Mouse (Mus musculus) midbrain, embryonic 13.5 days (tissue): Measurements from ENCODE around the gene Vps36. TPM values are rescaled to one million over a fixed set of nuclear protein-coding genes. Genes with fewer than 3 reads are reported as not detected.

Source experiments
- ATAC-seq: fragments of 200-750 bp; cut with Nextera tagmentation; 2 replicates; pipeline ENCODE4 v1.8.0; 2017; ENCODE audit warnings: mild to moderate bottlenecking, moderate TSS enrichment, moderate library complexity
- H3K27ac ChIP-seq: fragments of 300-500 bp; sonication (generic); 2 replicates; pipeline ENCODE4 v1.5.1; 2015; ENCODE audit warnings: inconsistent platforms, mild to moderate bottlenecking, moderate library complexity
- H3K27me3 ChIP-seq: fragments of 300-500 bp; sonication (generic); 2 replicates; pipeline ENCODE4 v1.6.1; 2015; ENCODE audit warnings: mild to moderate bottlenecking, inconsistent platforms
- H3K36me3 ChIP-seq: fragments of 300-500 bp; sonication (generic); 2 replicates; pipeline ENCODE4 v1.6.1; 2015; ENCODE audit warnings: mild to moderate bottlenecking, inconsistent platforms
- H3K4me1 ChIP-seq: fragments of 300-500 bp; sonication (generic); replicated peaks from 2 replicates; pipeline ENCODE4 v1.6.1; 2015; ENCODE audit warnings: inconsistent platforms
- H3K4me2 ChIP-seq: fragments of 300-500 bp; sonication (generic); replicated peaks from 2 replicates; pipeline ENCODE4 v1.6.1; 2015; ENCODE audit warnings: moderate library complexity, mild to moderate bottlenecking, inconsistent platforms
- H3K4me3 ChIP-seq: fragments of 300-500 bp; sonication (generic); replicated peaks from 2 replicates; pipeline ENCODE4 v1.5.1; 2015; ENCODE audit warnings: mild to moderate bottlenecking, inconsistent platforms
- H3K9ac ChIP-seq: fragments of 300-500 bp; sonication (generic); replicated peaks from 2 replicates; pipeline ENCODE4 v1.6.1; 2015; ENCODE audit warnings: mild to moderate bottlenecking, inconsistent platforms
- H3K9me3 ChIP-seq: fragments of 300-500 bp; sonication (generic); 2 replicates; pipeline ENCODE4 v1.6.1; 2016; ENCODE audit warnings: mild to moderate bottlenecking, inconsistent platforms
- WGBS: fragments of 180-500 bp; shearing (Covaris S2); methylation state at CpG from one replicate; pipeline ENCODE4 v1.1.7; 2015; 5-methylcytosine and 5-hydroxymethylcytosine counted together
- polyA plus RNA-seq: library from polyadenylated mRNA; unstranded; fragments of >200 nt; fragmentation: Nextera tagmentation; extraction: Ambion mirVana; gene quantifications from 2 replicates; pipeline ENCODE4 v1.2.1, GENCODE M21; 2015

Gene Vps36
- 39.9 and 43.2 TPM in 2 replicates for polyA plus RNA-seq

DNA sequence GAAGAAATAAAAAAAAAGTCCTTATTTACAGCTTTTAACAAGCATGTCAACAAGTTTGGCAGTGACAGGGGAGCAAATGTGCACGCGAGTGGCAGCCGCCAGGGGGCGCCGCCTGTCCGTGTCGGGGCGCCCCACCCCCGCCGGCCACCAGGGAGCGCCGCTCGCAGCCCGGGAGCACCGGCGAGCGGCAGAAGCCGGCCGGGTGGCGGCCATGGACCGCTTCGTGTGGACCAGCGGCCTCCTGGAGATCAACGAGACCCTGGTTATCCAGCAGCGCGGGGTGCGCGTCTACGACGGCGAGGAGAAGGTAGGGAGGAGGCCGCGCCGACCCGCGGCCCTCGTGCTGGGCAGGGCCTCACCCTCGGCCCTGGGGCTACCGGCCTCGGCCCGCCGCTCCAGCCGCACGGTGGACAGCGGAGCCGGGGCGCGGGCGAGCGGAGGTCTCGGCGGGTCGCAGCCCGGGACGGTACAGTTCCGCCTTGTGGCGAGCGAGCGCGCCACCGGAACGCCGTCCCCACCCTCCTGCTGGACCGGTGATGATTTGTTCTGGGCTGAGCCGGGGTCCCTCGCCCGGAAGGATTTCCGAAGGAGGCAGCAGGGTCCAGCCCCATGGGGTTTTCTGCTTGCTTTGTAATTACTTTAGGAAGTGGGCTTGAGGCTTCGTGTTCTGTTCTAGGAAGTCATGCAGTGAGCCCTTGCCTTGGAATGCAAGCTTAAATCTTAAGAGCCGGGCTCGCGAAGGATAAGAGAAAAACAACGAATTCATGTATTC, at the start of gene Vps36:
Gene Vps36 (plus strand): TSS at position 150 of the 772 bp plus-strand sequence.
- Histone ChIP-seq H3K4me1 (peaks cover 15% of the 10 kb centered on the region), H3K27ac (peak within 1 kb of the TSS; percentile 96), H3K9ac (peak within 1 kb of the TSS; percentile 83), H3K27me3 (no peaks in the 10 kb centered on the region), H3K4me2 (peak within 1 kb of the TSS; percentile 75), H3K36me3 (0 out of 2 replicates have a peak, but pooled peaks cover 1% of the 10 kb centered on the region), H3K4me3 (peak within 1 kb of the TSS; percentile 60), H3K9me3 (no peaks in the 10 kb centered on the region)
- WGBS, result under 1% methylated on average over 73 of the region's 73 CpGs
- peak; percentile 97 for ATAC-seq

DNA sequence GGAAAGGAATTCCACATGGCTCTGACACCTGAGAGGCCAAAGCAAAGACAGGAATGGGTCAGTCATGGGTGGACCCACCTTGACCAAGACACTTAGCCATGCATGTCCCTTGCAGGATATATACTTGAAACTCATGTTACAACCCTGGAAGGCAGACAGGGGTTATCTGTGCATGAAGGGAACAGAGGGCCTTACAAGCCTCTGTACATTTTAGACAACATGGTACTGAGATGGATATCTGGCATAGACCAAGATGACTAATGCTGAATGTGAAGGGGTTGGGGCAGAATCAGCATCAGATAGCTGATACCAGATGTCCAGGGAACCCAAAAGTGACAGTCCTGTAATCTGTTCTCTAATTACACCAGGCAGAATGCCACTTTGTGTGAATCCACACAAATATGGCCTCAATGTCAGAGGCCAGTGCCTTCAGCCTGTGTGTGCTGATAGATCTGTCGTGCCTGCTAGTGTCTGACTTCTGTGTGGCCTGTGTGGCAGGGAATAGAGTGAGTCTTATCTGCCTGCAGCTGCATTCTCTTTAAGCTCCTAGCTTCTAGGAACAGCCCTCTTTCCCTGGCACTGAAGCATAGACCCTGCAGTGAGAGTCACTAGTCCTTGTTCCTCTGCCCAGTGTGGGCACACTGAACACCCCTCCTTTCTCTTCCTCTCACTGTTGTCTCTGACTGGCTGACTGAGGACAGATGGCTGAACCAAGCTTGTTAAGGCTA, 48.7 kb upstream of the Vps36 start:
- ATAC-seq, result no peak
- peaks cover 31% of the 10 kb centered on the region for H3K36me3 ChIP-seq
- H3K27me3 ChIP-seq, result no peaks in the 10 kb centered on the region
- WGBS, result 85% methylated on average over 1 of the region's 1 CpGs
- no peak overlapping the region for H3K4me2 ChIP-seq
- no peak overlapping the region for H3K4me3 ChIP-seq
- H3K4me1 ChIP-seq, result no peaks in the 10 kb centered on the region
- no peaks in the 10 kb centered on the region for H3K9me3 ChIP-seq
- H3K9ac ChIP-seq, result no peak overlapping the region
- no peak overlapping the region for H3K27ac ChIP-seq

DNA sequence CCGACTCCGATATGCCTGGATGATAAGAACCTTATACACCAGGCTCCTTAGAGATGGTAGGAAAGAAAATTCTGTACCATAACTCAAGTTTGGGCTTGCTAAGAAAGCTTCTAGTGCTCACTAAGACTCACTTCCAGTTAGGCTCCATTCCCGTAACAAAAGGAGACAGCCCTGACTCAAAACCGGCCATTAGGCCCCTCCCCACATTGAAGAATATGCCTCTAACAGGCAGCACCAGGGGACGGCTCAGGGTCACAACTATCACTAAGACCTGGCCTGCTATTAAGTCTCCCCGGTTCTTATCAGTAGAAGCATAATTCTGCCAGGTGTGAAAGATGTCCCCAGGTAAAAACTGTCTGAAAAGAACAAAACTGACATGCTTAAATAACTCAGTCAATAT, 46.8 kb upstream of the Vps36 start:
- 82% methylated on average over 6 of the region's 6 CpGs for WGBS
- H3K9me3 ChIP-seq, result no peaks in the 10 kb centered on the region
- no peak for ATAC-seq

DNA sequence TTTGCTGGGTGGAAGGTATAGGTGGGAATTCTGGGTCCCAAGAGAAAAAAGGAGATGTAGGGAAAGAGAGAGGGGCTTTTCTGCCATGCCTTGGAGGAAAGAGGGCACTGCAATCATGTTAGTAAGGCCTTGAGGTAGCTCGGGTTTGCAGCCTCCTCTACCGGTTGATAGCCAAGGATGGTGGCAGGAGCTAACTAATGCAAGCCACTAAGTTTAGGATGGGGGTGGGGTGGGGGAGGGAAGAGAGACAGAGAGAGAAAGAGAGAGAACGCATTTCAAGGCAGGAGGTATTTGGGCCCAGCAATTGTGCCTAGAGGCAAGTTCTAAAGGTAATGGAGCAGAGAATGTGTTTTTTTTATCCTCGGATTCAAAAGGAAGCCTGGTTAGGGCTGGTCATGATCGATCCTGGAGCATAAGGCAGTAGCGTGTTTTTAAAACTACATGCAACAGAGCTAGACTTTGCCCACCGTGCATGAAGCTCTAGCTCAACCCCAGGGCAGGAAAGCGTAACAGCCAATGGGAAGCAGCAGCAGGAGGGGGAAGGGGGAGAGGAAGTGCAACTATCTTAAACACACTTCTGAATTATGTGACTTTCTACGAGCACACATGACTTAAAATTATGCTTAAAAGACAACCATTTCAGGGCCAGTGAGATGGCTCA, 44.8 kb upstream of the Vps36 start:
- H3K27ac ChIP-seq, result no peak overlapping the region
- ATAC-seq, result no peak
- H3K4me2 ChIP-seq, result no peak overlapping the region
- no peak overlapping the region for H3K4me3 ChIP-seq
- no peak overlapping the region for H3K9ac ChIP-seq
- H3K27me3 ChIP-seq, result no peaks in the 10 kb centered on the region
- H3K4me1 ChIP-seq, result no peaks in the 10 kb centered on the region
- peaks cover 24% of the 10 kb centered on the region for H3K36me3 ChIP-seq
- no peaks in the 10 kb centered on the region for H3K9me3 ChIP-seq
- WGBS, result 81% methylated on average over 9 of the region's 9 CpGs

More for the DNA sequence above, 46.8 kb upstream of the Vps36 start:
- Histone ChIP-seq H3K4me2 (no peak overlapping the region), H3K36me3 (peaks cover 27% of the 10 kb centered on the region), H3K27me3 (no peaks in the 10 kb centered on the region), H3K4me3 (no peak overlapping the region), H3K9ac (no peak overlapping the region), H3K27ac (no peak overlapping the region), H3K4me1 (no peaks in the 10 kb centered on the region)

DNA sequence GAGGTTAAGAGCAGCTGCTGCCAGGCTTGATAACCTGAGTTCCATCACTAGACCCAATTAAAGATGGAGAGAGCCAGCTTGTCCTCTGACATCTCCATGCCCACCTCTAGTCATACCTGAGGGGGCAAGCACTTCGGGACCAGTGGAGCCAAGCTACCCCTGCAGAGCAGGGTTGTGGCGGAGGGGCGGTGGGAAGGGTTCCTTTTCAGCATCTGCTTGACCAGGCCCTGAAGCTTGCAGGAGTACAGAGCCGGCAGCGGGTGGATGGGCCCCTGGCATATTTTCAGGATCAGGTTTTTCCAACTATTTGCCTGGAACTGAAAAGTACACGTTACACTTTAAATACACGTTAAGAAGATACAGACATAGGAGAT, 44.3 kb upstream of the Vps36 start:
- H3K9me3 ChIP-seq, result no peaks in the 10 kb centered on the region
- no peak overlapping the region for H3K4me3 ChIP-seq
- H3K4me2 ChIP-seq, result no peak overlapping the region
- no peak overlapping the region for H3K27ac ChIP-seq
- no peak for ATAC-seq
- no peak overlapping the region for H3K9ac ChIP-seq
- no peaks in the 10 kb centered on the region for H3K4me1 ChIP-seq
- 90% methylated on average over 7 of the region's 7 CpGs for WGBS
- H3K36me3 ChIP-seq, result peaks cover 24% of the 10 kb centered on the region
- no peaks in the 10 kb centered on the region for H3K27me3 ChIP-seq

DNA sequence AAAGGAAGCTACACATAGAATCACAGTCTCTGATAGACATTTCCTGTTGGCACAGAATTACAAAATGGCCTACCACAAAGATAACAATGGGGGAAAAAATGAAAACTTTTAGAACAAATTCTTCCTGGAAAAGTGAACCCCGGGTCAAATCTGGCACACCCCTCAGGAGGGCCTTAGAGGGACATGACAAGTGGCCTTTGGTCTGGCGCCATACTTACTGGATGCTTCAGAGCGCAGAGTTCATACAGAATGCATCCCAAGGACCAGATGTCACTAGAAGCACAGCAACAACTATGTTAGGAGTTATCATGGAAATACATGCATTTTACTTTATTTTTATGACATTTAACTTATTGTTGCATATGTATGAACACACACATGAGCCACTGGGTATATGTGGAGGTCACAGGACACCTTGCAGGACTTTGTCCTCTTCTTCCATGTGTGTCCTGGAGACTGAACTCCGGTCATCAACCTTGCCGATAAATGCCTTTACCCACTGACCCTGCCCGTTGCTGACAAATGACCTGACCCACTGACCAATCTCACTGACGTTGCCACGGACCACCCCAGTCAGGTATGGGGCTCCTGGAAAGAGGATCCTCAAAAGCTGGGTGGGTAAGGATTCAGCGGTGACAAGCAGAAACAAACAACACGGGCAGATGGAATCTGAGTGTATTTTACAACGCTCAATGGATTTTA, 42.8 kb upstream of the Vps36 start:
- no peak overlapping the region for H3K27ac ChIP-seq
- H3K27me3 ChIP-seq, result no peaks in the 10 kb centered on the region
- H3K36me3 ChIP-seq, result peaks cover 19% of the 10 kb centered on the region
- 89% methylated on average over 11 of the region's 11 CpGs for WGBS
- H3K4me3 ChIP-seq, result no peak overlapping the region
- H3K9ac ChIP-seq, result no peak overlapping the region
- no peak overlapping the region for H3K4me2 ChIP-seq
- no peak for ATAC-seq
- no peaks in the 10 kb centered on the region for H3K4me1 ChIP-seq
- H3K9me3 ChIP-seq, result no peaks in the 10 kb centered on the region

DNA sequence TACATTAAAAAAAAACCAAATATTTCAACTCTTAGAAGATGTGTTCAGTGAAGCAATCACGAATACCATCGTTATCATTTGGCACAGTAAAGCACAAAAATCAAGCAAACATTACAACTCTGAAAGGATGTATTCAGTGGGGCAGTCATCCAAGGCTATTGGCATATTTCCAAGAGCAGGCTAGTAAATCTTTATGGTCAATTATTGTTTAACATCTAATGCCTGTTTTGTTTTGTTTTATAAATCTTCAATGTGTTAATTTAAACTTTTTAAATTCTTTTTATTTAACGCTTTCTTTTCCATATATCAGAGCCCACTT, 42.3 kb upstream of the Vps36 start:
- no peaks in the 10 kb centered on the region for H3K9me3 ChIP-seq
- H3K4me1 ChIP-seq, result no peaks in the 10 kb centered on the region
- no peak for ATAC-seq
- WGBS, result 93% methylated on average over 3 of the region's 3 CpGs
- no peaks in the 10 kb centered on the region for H3K27me3 ChIP-seq
- no peak overlapping the region for H3K9ac ChIP-seq
- no peak overlapping the region for H3K27ac ChIP-seq
- no peak overlapping the region for H3K4me3 ChIP-seq
- peaks cover 23% of the 10 kb centered on the region for H3K36me3 ChIP-seq
- no peak overlapping the region for H3K4me2 ChIP-seq

DNA sequence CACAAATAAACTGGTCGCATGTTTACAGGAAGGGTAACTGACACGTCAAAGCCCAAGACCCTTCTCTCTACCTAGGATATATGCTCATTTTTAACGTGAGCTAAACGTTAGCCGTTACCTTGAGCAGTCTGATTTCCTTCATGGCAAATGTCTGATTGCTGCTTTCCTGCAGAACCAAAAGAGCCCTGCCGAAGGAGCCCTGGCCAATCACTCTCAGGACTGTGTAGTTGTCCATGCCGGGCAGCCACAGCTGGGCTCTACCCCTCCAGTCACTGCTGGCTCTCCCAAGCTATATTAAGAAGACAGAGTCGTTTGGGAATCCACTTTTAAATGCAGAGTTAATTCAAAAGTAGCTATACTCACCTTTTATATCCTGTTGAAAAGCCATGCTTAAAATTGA, 30.4 kb upstream of the Vps36 start:
- H3K36me3 ChIP-seq, result peaks cover 10% of the 10 kb centered on the region
- no peak overlapping the region for H3K4me3 ChIP-seq
- ATAC-seq, result no peak
- H3K27ac ChIP-seq, result no peak overlapping the region
- H3K9ac ChIP-seq, result no peak overlapping the region
- no peaks in the 10 kb centered on the region for H3K9me3 ChIP-seq
- 93% methylated on average over 8 of the region's 8 CpGs for WGBS
- no peaks in the 10 kb centered on the region for H3K27me3 ChIP-seq
- peaks cover 8% of the 10 kb centered on the region; the same call in 1 of the 2 replicates for H3K4me1 ChIP-seq
- H3K4me2 ChIP-seq, result no peak overlapping the region

DNA sequence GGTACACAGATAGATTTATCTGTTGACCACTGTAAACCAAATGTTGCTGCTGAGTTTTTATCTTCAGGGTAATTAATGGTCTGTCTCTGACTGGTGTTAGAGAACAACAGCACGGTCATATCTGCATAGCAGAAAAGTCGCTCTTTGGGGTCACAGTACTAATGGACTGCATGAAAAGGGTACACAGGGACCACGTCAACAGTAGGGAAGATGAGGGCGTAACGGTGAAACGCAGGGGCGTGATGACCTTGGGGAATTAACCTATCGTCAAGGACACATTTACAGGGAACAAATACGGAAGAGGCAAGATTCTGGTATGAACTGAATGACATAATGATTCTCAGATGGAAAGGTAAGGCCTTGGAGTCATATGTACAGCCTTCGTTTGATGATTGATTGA, 28.2 kb upstream of the Vps36 start:
- Histone ChIP-seq H3K9ac (no peak overlapping the region), H3K4me3 (no peak overlapping the region), H3K4me1 (peaks cover 8% of the 10 kb centered on the region; the same call in 1 of the 2 replicates), H3K4me2 (no peak overlapping the region), H3K9me3 (no peaks in the 10 kb centered on the region), H3K27ac (no peak overlapping the region), H3K27me3 (no peaks in the 10 kb centered on the region), H3K36me3 (peaks cover 15% of the 10 kb centered on the region)
- no peak for ATAC-seq
- WGBS, result 91% methylated on average over 10 of the region's 10 CpGs

DNA sequence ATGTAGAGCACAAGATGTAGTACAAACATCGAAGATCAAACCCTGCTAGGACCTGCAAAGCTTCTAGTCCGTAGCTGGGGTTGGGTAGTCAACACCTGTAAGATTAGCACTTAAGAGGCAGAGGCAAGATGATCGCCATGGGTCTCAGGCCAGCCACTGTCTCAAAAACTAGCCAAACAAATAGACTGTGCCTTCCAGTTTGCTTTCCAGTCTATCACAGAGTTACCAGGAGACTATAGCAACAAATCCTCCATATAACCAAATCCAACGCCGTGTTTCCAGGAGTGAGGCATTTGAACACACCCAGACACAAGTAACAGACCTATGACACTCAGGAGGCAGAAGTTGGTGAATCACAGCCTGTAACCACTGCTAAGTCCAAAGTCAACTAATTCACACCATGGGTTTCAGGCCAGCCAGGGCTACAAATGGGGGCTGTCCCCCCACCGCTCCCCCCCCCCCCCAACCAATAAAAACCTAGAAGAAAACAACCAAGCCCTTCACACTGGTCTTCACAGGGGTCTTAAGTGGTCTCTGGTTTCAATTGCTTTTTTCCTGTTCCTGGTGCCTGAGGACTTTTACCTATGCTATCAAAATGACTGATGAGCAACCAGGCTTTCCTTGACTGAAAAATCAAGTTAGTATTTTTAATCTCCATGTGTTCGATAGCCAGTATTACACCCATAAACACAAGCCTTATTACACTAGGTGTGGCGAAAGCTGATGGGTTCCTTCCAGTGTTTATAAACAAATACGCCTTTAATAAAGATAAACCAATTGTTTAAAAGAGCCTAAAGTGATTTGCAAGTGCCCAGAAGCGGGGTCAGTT, 27.1 kb upstream of the Vps36 start:
- peak; percentile 51; the same call in 1 of the 2 replicates for ATAC-seq
- 59% methylated on average over 10 of the region's 10 CpGs for WGBS

DNA sequence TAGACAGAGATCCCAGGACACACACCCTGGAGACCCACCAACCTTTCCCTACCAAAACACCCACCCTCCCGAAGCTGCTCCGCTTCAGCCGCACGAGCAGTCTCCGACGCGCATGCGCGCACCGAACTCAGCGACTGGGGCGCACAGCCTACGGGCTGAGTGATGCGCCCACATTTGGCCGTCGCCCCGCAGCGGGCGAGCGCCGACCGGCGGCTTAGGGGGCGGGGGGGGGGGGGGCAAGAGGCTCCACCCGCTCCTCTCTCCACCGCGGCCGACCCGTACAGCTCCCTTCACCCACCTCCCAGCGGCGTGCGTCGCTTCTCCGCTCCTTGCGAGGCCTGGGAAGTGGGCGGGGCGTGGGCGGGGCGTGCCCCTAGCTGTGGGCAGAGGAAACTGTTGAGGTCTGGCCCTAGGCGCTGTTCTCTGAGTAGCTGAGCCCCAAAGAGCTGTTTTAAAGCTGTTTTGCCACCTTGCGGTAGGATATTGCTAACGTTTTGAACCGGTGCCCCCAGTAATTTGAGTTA, 26.5 kb upstream of the Vps36 start, which contains the start of gene Nek3:
Gene Nek3 (minus strand): TSS at position 356 of the 524 bp plus-strand sequence.
- H3K27me3 ChIP-seq, result no peaks in the 10 kb centered on the region
- peak within 1 kb of the TSS; percentile 85 for H3K27ac ChIP-seq
- no peaks in the 10 kb centered on the region for H3K9me3 ChIP-seq
- peak; percentile 99 for ATAC-seq
- WGBS, result under 1% methylated on average over 33 of the region's 43 CpGs
- H3K36me3 ChIP-seq, result peaks cover 11% of the 10 kb centered on the region
- peak within 1 kb of the TSS; percentile 58 for H3K4me3 ChIP-seq
- peak within 1 kb of the TSS; percentile 61 for H3K9ac ChIP-seq
- H3K4me2 ChIP-seq, result peak within 1 kb of the TSS; percentile 57
- H3K4me1 ChIP-seq, result peaks cover 8% of the 10 kb centered on the region; the same call in 1 of the 2 replicates

More for the DNA sequence above, 27.1 kb upstream of the Vps36 start:
- H3K4me3 ChIP-seq, result peak overlapping the region; percentile 58
- peaks cover 11% of the 10 kb centered on the region for H3K36me3 ChIP-seq
- H3K4me1 ChIP-seq, result peaks cover 8% of the 10 kb centered on the region; the same call in 1 of the 2 replicates
- H3K27me3 ChIP-seq, result no peaks in the 10 kb centered on the region
- peak overlapping the region; percentile 85; the same call in 1 of the 2 replicates for H3K27ac ChIP-seq
- peak overlapping the region; percentile 61 for H3K9ac ChIP-seq
- peak overlapping the region; percentile 57 for H3K4me2 ChIP-seq
- no peaks in the 10 kb centered on the region for H3K9me3 ChIP-seq
